Mouse (Mus musculus) C2C12 (cell line): Measurements from ENCODE around the gene Tmprss7.

Experiments used
- CTCF ChIP-seq: IDR thresholded peaks from one replicate; pipeline ENCODE4 v1.5.1; 2011; ENCODE audit not compliant: control insufficient read depth, insufficient read depth, insufficient read length
- MYOD1 ChIP-seq: IDR thresholded peaks from one replicate; pipeline ENCODE4 v1.6.1; 2011; ENCODE audit warnings: low read depth; ENCODE audit not compliant: control insufficient read depth, insufficient read length

- TF ChIP-seq CTCF = no peak
- no peak for TF ChIP-seq MYOD1
Measured at GRCm38 (mm10) chr16:45711263-45711662, 17.8 kb upstream of the Tmprss7 start.
